Mouse (Mus musculus) liver, adult 2 months (tissue): ENCODE measurements at regions not wholly inside any gene's neighbourhood (a gene's known extent, or its start where the extent isn't known, plus 50 kb on each side); places are given as distances from the start of the nearest gene placed in this dataset.

Experiments used
- CTCF ChIP-seq: fragments of 200-500 bp; IDR thresholded peaks from 2 replicates; pipeline ENCODE4 v1.5.1; 2011; ENCODE audit warnings: low read depth, low read length, control low read depth
- POLR2A ChIP-seq: fragments of 200-500 bp; IDR thresholded peaks from 2 replicates; pipeline ENCODE4 v1.6.1; 2011; ENCODE audit warnings: low read length, control low read depth; ENCODE audit not compliant: insufficient read depth; ENCODE audit errors: extremely low read depth

DNA sequence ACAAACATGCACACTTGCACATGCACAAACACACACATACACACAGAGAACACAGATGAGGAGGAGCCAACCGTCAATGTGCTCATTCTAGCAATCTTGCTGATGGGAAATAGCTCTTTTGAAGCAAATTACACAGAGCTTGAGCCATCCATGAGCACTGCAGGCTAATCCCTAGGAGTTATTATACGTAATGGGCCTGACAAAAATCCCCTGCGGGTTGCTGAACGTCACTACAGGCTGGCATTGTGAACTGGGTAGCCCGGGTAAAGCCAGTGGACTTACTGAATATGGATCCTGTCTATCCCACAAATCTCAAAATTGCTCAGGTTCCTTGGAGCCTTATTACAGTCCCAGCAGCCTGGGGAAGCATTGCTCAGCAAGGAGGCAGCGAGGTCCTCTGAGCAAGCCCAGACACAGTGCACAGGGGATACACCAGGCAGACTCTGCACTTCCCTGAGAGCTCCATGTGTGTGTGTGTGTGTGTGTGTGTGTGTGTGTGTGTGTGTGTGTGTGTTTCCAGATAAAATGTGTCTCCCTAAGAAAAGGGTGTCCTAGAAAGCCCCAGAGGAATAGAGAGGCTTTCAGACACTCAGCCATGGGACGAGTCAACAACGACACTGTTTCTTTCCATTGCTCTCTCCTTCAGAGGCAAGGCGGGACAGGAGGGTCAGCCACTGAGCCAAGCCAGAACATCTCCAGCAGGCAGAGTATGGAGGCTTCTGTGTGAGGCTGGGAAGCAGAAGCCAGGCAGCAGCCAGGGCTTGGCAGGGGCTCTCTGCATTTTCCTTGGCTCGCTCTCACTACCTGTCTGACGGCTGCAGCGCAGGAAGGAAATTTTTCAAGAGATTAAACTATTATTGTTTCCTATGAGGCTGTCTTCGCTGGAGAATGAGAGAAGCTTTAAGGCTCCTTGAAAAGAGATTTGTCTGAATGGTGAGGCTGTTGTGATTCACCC lies 222.9 kb downstream of the Setd4 start:
- TF ChIP-seq POLR2A, result no peak
- TF ChIP-seq CTCF, result no peak
